Mouse (Mus musculus): Measurements from ENCODE around the gene Zfp523.

DNA sequence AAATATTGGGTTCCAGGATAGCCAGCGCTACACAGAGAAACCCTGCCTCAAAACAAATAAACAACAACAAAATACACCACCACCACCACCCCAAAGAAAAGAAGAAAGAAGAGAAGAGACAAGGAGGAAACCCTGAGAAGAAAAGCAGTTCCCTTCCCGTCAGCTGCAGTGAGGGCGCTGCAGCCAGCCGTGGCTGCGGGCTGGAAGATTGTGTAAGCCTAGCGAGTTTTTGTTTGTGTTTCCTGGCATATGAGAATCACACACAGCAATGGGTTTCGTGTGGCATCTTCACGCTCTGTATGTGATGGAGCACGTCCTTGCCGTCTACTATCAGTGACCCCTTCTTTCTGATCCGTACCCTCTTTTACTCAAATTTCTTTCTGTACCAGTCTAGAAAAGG lies 69.7 kb downstream of the Zfp523 start:
- no peak for TF ChIP-seq POLR2A (IDR thresholded peaks at IDR 0.05; ENCODE audit: borderline replicate concordance, insufficient read depth, low read length)
- TF ChIP-seq CTCF (IDR thresholded peaks at IDR 0.05; ENCODE audit: borderline replicate concordance, insufficient read depth, low read depth, low read length), result no peak

Measured in cerebellum, adult 2 months (tissue).